Mouse (Mus musculus) liver, postnatal 0 days (tissue): ENCODE data around the gene Proser2. TPM values are rescaled to one million over a fixed set of nuclear protein-coding genes. Genes with fewer than 3 reads are reported as not detected.

Experiments
- ATAC-seq: fragments of 200-750 bp; cut with Nextera tagmentation; 2 replicates; pipeline ENCODE4 v1.8.0; 2017; ENCODE audit warnings: mild to moderate bottlenecking, moderate library complexity
- DNase-seq: peaks from one replicate; pipeline ENCODE4 v3.0.0-alpha.2; 2016
- H3K27ac ChIP-seq: fragments of 300-500 bp; sonication (generic); 2 replicates; pipeline ENCODE4 v1.5.1; 2014; ENCODE audit warnings: antibody characterized with exemption, moderate library complexity, mild to moderate bottlenecking, low read depth
- H3K27me3 ChIP-seq: fragments of 300-500 bp; sonication (generic); 2 replicates; pipeline ENCODE4 v1.6.1; 2014; ENCODE audit warnings: low read length, control low read depth, mixed read lengths; ENCODE audit not compliant: insufficient read depth
- H3K36me3 ChIP-seq: fragments of 300-500 bp; sonication (generic); replicated peaks from 2 replicates; pipeline ENCODE4 v1.6.1; 2014; ENCODE audit warnings: mild to moderate bottlenecking, control low read depth, low read length, moderate library complexity, mixed read lengths; ENCODE audit not compliant: insufficient read depth
- H3K4me1 ChIP-seq: fragments of 300-500 bp; sonication (generic); 2 replicates; pipeline ENCODE4 v1.6.1; 2014; ENCODE audit warnings: antibody characterized with exemption, mild to moderate bottlenecking, control low read depth; ENCODE audit not compliant: insufficient read depth
- H3K4me2 ChIP-seq: fragments of 300-500 bp; sonication (generic); 2 replicates; pipeline ENCODE4 v1.6.1; 2014; ENCODE audit warnings: low read depth, mild to moderate bottlenecking, low read length, moderate library complexity, mixed read lengths
- H3K4me3 ChIP-seq: fragments of 300-500 bp; sonication (generic); 2 replicates; pipeline ENCODE4 v1.5.1; 2014; ENCODE audit warnings: low read depth, low read length
- H3K9ac ChIP-seq: fragments of 300-500 bp; sonication (generic); replicated peaks from 2 replicates; pipeline ENCODE4 v1.6.1; 2014; ENCODE audit warnings: mild to moderate bottlenecking, moderate library complexity
- H3K9me3 ChIP-seq: fragments of 300-500 bp; sonication (generic); 2 replicates; pipeline ENCODE4 v1.6.1; 2016; ENCODE audit warnings: mild to moderate bottlenecking, control low read depth, low read length, mixed read lengths
- CTCF ChIP-seq: sonication (generic); IDR thresholded peaks from 2 replicates; pipeline ENCODE4 v1.5.1; 2016; ENCODE audit warnings: antibody characterized with exemption, low read depth
- EP300 ChIP-seq: IDR thresholded peaks from 2 replicates; pipeline ENCODE4 v1.6.1; 2016; ENCODE audit warnings: antibody characterized with exemption, low read depth, mild to moderate bottlenecking
- WGBS: fragments of 180-500 bp; shearing (Covaris S2); extraction: QIAGEN DNeasy Blood & Tissue Kit; methylation state at CpG from one replicate; pipeline ENCODE4 v1.1.7; 2014; ENCODE audit not compliant: insufficient replicate concordance; 5-methylcytosine and 5-hydroxymethylcytosine counted together
- polyA plus RNA-seq: library from polyadenylated mRNA; unstranded; fragments of >200 nt; fragmentation: Nextera tagmentation; extraction: Ambion mirVana; gene quantifications from 2 replicates; pipeline ENCODE4 v1.2.1, GENCODE M21; 2015

Gene Proser2
- polyA plus RNA-seq, 1 experiment from 2014 or later = 15.8 TPM

- H3K4me2 ChIP-seq = no peak overlapping the region
- H3K36me3 ChIP-seq = no peaks in the 10 kb centered on the region
- H3K27me3 ChIP-seq = no peaks in the 10 kb centered on the region
- TF ChIP-seq CTCF (no peak), EP300 (no peak)
- 47% methylated on average over 6 of the region's 6 CpGs for WGBS
- no peaks in the 10 kb centered on the region; the same call in 1 of the 2 replicates for H3K4me1 ChIP-seq
- H3K4me3 ChIP-seq = no peak overlapping the region
- peak; percentile 17 for ATAC-seq
- no peak overlapping the region for H3K9ac ChIP-seq
- no peak for DNase-seq
- H3K9me3 ChIP-seq = no peaks in the 10 kb centered on the region
- no peak overlapping the region for H3K27ac ChIP-seq
Measured at GRCm38 (mm10) chr2:6165771-6166170, 35.8 kb upstream of the Proser2 start.

DNA sequence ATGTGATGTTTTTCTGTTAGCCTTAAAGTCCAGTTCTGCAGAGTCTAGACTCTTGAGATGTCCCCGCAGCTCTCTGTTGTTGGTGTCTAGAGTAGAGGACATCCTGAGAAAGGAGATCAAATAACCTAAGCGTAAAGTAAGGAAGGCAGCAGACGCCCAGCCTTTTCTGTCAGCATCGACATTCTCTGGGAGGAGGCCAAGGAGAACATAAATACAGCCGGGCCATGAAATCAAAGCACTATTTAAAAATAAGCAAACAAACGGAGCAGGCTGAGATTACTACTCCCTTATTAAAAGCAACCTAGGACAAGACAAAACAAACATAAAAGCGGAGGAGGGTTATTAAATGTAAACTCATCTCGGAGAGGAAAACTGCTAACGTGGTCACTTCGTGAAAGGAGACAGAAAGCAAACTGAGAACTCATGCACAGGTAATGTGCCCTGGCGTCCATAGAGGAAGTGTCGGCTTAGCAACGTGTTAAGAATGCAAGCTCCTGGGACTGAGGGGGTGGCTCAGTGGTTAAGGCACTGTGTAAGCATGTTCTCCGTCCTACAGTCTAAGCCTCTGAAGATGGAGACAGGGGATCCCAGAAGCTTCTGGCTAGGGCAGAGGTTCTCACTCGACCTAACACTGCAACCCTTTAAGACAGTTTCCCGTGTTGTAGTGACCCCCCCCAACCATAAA, 34.7 kb upstream of the Proser2 start:
- H3K27me3 ChIP-seq = no peaks in the 10 kb centered on the region
- WGBS = 65% methylated on average over 16 of the region's 16 CpGs
- no peaks in the 10 kb centered on the region for H3K36me3 ChIP-seq
- no peak overlapping the region for H3K4me2 ChIP-seq
- DNase-seq (no peak), ATAC-seq (no peak)
- TF ChIP-seq EP300 (no peak), CTCF (no peak)
- no peaks in the 10 kb centered on the region for H3K9me3 ChIP-seq
- no peak overlapping the region for H3K9ac ChIP-seq
- H3K27ac ChIP-seq = no peak overlapping the region
- no peaks in the 10 kb centered on the region; the same call in 1 of the 2 replicates for H3K4me1 ChIP-seq
- no peak overlapping the region for H3K4me3 ChIP-seq

- no peak for TF ChIP-seq EP300
- Histone ChIP-seq H3K4me1 (no peaks in the 10 kb centered on the region; the same call in 1 of the 2 replicates), H3K4me2 (no peak overlapping the region), H3K27me3 (no peaks in the 10 kb centered on the region), H3K36me3 (no peaks in the 10 kb centered on the region), H3K9ac (no peak overlapping the region), H3K4me3 (no peak overlapping the region), H3K27ac (no peak overlapping the region), H3K9me3 (no peaks in the 10 kb centered on the region)
- DNase-seq (no peak), ATAC-seq (no peak)
- WGBS = 33% methylated on average over 6 of the region's 6 CpGs
Measured at GRCm38 (mm10) chr2:6162366-6163040, 32.5 kb upstream of the Proser2 start.

DNA sequence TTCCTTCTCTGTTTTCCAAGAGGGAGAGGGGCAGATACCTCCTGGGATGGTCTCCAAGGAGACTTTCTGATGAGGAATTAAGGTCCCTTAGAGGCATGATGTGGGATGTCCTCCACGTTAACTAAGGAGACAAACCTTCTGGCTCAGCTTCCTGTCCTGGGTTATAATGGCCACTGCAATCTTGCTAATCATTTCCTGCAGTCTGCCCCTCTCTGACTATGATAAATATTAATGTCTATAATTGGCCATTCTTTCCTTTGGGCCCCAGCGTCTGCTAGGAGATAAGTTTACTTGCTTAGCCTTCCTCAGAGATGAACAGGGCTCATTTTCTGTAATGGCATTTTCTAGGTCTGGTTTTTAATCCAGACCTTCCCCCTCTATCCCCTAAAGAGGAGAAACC, 29.7 kb upstream of the Proser2 start:
- H3K4me2 ChIP-seq = no peak overlapping the region
- no peak overlapping the region for H3K27ac ChIP-seq
- no peaks in the 10 kb centered on the region; the same call in 1 of the 2 replicates for H3K4me1 ChIP-seq
- peak; percentile 44; the same call in 1 of the 2 replicates for ATAC-seq
- no peaks in the 10 kb centered on the region for H3K36me3 ChIP-seq
- 25% methylated on average over 2 of the region's 2 CpGs for WGBS
- H3K9me3 ChIP-seq = no peaks in the 10 kb centered on the region
- TF ChIP-seq CTCF = no peak
- TF ChIP-seq EP300 = peak; percentile 64; the same call in 1 of the 2 replicates
- DNase-seq = no peak
- no peak overlapping the region for H3K9ac ChIP-seq
- no peak overlapping the region for H3K4me3 ChIP-seq
- H3K27me3 ChIP-seq = no peaks in the 10 kb centered on the region

- H3K27ac ChIP-seq = no peak overlapping the region
- H3K27me3 ChIP-seq = no peaks in the 10 kb centered on the region
- WGBS = 70% methylated on average over 9 of the region's 9 CpGs
- no peaks in the 10 kb centered on the region for H3K36me3 ChIP-seq
- ATAC-seq (no peak), DNase-seq (no peak)
- no peak for TF ChIP-seq EP300
- no peak for TF ChIP-seq CTCF
- H3K4me1 ChIP-seq = no peaks in the 10 kb centered on the region; the same call in 1 of the 2 replicates
- no peak overlapping the region for H3K9ac ChIP-seq
- no peaks in the 10 kb centered on the region for H3K9me3 ChIP-seq
- no peak overlapping the region for H3K4me2 ChIP-seq
- no peak overlapping the region for H3K4me3 ChIP-seq
Measured at GRCm38 (mm10) chr2:6159219-6159618, 29.2 kb upstream of the Proser2 start.

GRCm38 (mm10) chr2:6157635-6158034, 27.6 kb upstream of the Proser2 start:
- Histone ChIP-seq H3K4me3 (no peak overlapping the region), H3K36me3 (no peaks in the 10 kb centered on the region), H3K27me3 (no peaks in the 10 kb centered on the region), H3K27ac (no peak overlapping the region), H3K4me2 (no peak overlapping the region), H3K9me3 (no peaks in the 10 kb centered on the region), H3K4me1 (no peaks in the 10 kb centered on the region), H3K9ac (no peak overlapping the region)
- DNase-seq (no peak), ATAC-seq (no peak)
- WGBS = 77% methylated on average over 7 of the region's 7 CpGs
- TF ChIP-seq EP300 = no peak
- no peak for TF ChIP-seq CTCF
